Mouse (Mus musculus) frontal cortex, postnatal 14 days (tissue): ENCODE measurements at regions not wholly inside any gene's neighbourhood (a gene's known extent, or its start where the extent isn't known, plus 50 kb on each side); places are given as distances from the start of the nearest gene placed in this dataset.
A peak's percentile ranks its signal among the peaks of the same experiment; 100 is the strongest.
"Not testable (repeated sequence)": the region's sequence is repeated elsewhere in the genome, so short reads cannot be mapped to it uniquely, and the experiment has no call there.

Experiments
- DNase-seq, 2 experiments: peaks; one replicate each; pipeline ENCODE4 v3.0.0; 2022; ENCODE audit warnings: low spot score in 2 of 2

GRCm38 (mm10) chr16:23838696-23839095 lies 52.1 kb downstream of the Sst start:
- no peak for DNase-seq

GRCm38 (mm10) chr16:23838114-23838513 lies 52.6 kb downstream of the Sst start:
- DNase-seq: no peak

GRCm38 (mm10) chr16:23834991-23835390 lies 55.8 kb downstream of the Sst start:
- no peak for DNase-seq

GRCm38 (mm10) chr16:23833603-23834002 lies 57.2 kb downstream of the Sst start:
- no peak for DNase-seq

- DNase-seq: no peak
These were observed 57.7 kb downstream of the Sst start for GRCm38 (mm10) chr16:23833042-23833423.

- DNase-seq: no peak
These were observed 58.2 kb downstream of the Sst start for GRCm38 (mm10) chr16:23832393-23833041.

GRCm38 (mm10) chr16:23825662-23826061 lies 65.1 kb downstream of the Sst start:
- no peak for DNase-seq

GRCm38 (mm10) chr16:23785216-23785615 lies 105.5 kb downstream of the Sst start:
- DNase-seq: no peak

GRCm38 (mm10) chr16:23784021-23784897 lies 106.5 kb downstream of the Sst start:
- no peak for DNase-seq

- no peak for DNase-seq
These were observed 110.1 kb downstream of the Sst start for GRCm38 (mm10) chr16:23780440-23781231.

- DNase-seq: no peak
These were observed 112.9 kb downstream of the Sst start for GRCm38 (mm10) chr16:23777894-23778293.

- no peak for DNase-seq
These were observed 113.7 kb downstream of the Sst start for GRCm38 (mm10) chr16:23777041-23777440.

- DNase-seq: no peak
These were observed 114.3 kb downstream of the Sst start for GRCm38 (mm10) chr16:23776501-23776900.

- no peak for DNase-seq
These were observed 132.5 kb downstream of the Sst start for GRCm38 (mm10) chr16:23758136-23758812.

GRCm38 (mm10) chr16:23737026-23737425 lies 153.7 kb downstream of the Sst start:
- DNase-seq: no peak

GRCm38 (mm10) chr16:23735722-23736121 lies 155.0 kb downstream of the Sst start:
- DNase-seq: no peak

GRCm38 (mm10) chr16:23726562-23726961 lies 164.2 kb downstream of the Sst start:
- no peak for DNase-seq

GRCm38 (mm10) chr16:23721745-23722144 lies 169.0 kb downstream of the Sst start:
- DNase-seq: no peak

- no peak for DNase-seq
These were observed 180.5 kb upstream of the Masp1 start for GRCm38 (mm10) chr16:23701156-23701555.

GRCm38 (mm10) chr16:23694226-23694625 lies 173.6 kb upstream of the Masp1 start:
- DNase-seq: not testable (repeated sequence)

GRCm38 (mm10) chr16:23690061-23690460 lies 169.4 kb upstream of the Masp1 start:
- no peak for DNase-seq

GRCm38 (mm10) chr16:23686783-23687182 lies 166.2 kb upstream of the Masp1 start:
- peak in 1 of 2 experiments; percentile 7 for DNase-seq
